Mouse (Mus musculus): ENCODE data around the gene Sh3bp5.

Gene Sh3bp5

DNA sequence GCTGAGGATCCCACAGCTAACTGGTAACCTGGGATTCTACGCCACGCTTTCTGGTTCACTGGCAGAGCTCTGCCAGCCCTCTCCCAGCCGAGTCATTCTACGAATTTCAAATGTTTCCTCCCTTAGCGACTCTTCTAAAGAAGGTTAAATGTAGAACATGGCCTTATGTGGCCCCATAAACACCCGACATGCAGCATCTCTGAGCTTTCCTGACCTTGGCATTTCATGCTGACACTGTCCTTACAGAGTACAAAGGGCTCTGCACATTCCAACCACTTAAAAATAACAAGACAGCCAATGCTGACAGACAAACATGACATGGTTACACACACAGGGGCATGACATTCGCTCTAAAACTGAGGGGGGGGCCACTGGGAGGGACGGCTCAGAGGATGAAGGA is 27.2 kb downstream of the Sh3bp5 start:
- DNase-seq, result no peak

DNA sequence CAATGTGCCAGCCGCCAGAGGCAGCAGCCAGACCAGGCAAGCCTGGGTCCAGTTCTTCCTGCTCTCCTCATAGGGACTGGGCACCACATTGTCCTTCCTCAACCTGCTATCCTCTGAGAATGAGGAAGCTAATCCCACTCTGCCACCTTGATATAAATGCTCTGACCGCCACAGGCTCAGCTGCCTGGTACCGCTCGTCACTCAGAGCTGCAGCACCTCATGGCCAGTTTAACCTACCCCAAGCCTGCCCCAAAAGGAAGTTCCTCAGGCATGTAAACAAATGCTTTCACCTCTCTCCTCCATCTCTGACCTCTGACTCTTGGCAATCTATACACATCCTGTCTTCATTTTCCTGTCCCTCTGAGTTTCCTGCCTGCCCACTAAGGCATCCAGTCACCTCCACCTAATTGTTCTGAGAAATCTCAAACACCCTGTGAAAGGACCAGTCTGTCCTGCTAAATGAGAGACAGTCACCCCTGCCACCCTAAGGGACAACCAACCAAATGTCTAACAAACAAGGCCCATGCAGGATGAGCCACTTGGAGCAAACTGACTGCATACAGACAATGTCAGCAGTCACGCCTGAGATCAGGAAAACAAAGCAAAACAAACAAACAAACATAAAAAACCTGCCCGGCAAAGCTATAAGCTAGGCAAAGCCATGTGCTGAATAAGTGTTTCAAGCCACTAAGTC is 27.8 kb downstream of the Sh3bp5 start:
- DNase-seq, result peak; percentile 47

DNA sequence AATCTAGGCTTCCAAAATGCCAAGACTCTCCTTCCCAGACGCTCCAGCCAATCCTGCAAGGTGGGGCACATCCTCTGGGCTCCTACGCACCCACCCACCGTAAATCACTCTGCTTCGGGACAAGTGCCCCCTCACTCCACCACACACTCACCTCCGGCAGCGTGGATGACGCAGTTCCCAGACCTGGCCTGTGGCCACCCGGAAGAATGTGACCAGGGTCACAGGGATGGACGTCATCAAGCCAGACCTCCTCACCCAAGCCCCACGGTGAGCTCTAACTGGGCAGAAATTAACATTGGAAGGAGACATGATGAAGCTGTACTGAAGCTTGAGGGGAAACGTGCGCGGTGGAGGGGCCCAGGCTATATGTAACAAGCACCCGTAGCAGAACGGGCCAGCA is 28.7 kb downstream of the Sh3bp5 start:
- peak; percentile 80 for DNase-seq

DNA sequence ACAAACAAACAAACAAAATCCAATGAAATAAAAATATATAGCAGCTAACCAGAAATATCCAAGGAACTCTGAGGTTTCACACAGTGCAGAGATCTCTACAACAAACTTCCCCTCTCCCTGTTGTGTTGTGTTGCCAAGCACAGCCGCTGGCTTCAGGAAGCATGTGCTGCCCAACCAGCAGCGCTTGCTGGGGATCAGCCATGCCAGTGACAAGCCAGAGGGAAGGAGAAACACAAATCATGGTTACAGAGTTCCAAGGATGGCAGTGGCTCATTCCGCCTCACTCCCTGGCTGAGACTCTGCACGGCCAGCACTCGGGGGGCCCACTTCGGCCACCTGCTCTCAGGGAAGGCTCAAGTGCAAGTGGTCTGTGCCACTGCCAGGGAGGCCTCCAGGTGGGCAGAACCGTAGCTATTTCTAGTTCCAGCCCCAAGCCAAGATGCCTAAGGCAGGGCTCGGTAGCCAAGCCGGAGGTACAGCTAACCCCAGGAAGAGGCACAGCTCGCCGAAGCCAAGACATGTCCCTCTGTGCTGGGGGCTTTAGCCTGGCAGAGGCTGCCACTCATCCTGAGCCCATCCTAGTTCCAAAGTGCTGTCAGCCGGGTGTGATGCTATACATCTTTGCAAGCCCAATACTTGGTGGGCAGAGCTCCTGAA is 29.6 kb downstream of the Sh3bp5 start:
- DNase-seq, result no peak

DNA sequence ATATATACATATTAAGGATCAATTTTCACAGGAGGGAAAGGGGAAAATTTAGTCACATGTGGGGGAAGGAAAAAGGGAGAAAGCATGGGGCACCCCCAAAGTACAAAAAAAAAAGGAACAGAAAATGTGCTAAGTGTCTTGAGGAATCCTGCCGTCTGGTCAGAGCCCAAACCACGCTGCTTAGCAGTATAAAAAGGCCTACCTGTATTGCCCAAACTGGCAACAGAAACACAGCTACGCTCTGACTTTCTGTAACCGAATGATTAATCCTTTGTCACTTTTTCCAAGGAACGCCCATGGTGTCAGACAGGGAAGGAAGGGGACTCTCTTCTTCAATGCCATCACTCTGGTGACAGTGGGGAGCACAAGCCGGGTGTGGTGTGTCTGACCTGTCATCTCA is 30.2 kb downstream of the Sh3bp5 start:
- DNase-seq, result no peak

DNA sequence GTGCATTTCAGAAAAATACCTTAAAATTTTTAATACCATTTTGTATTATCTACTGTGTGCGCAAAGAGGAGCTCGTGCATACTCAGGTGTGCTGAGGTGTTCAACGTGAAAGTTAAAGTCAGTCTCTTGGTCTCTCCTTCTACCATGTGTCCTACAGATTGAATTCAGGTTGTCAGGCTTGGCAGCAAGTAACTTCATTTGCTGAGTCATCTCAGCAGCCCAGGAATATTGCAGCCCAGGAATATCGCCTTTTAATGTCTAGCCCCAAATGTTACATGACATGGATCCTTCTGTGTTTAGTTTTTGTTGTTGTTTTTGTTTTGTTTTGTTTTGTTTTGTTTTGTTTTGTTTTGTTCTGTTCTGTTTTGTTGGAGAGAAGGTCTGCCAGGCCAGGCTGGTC is 31.2 kb downstream of the Sh3bp5 start:
- DNase-seq, result no peak

DNA sequence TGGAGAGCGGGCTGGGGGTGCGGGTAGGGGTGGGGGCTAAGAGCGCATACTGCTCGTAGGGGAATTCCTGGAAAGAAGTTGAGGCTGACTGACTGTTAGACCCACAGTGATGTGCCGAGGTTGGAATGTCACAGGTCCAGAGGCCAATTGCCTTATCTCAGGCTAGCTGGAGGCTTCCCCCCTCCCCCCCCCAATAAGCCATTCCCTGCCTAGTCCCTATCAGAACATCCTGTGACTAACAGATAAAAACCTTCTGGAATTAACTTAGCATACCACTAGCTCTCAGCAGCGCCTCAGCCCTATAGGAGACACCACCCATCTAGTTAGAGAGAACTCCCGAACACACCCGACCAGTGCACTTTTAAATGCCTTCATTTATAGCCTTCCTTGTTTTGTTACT is 31.9 kb downstream of the Sh3bp5 start:
- DNase-seq, result no peak

DNA sequence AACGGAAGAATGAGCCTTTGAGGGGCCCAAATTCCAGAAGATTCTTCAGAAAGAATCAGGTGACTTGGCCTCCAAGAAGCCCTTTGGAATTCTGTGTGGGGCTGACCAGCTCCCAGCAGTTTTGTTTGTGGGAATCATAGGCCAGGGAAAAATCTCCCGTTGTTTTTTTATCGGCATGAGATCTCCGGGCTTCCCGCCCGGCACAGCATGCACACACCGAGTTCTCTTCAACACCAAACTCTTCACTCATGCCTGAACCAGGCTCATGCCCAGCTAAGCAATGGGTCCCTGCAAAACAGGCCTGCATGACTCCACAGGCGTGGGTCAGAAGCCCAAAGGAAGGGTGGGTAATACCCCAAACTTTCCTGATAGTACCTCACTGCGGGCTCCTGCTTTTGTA is 32.3 kb downstream of the Sh3bp5 start:
- no peak for DNase-seq

DNA sequence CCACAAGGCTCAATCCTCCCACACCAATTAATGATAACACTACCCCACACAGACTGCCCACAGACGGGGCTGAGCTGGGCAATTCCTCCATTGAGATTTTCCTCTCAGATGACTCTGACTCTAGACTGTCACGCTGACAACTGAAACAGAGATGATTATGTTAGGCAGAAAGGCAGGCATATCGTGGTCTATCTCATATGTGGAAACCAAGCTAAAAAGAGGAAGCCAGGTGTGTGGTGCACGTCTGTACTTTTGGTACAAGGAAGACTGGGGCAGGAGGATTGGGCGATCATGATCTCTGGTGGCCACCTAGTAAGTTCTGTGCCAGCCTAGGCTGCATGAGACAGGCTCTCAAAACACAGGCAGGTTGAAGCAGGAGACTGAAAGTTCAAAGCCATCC is 33.2 kb downstream of the Sh3bp5 start:
- peak; percentile 4 for DNase-seq

DNA sequence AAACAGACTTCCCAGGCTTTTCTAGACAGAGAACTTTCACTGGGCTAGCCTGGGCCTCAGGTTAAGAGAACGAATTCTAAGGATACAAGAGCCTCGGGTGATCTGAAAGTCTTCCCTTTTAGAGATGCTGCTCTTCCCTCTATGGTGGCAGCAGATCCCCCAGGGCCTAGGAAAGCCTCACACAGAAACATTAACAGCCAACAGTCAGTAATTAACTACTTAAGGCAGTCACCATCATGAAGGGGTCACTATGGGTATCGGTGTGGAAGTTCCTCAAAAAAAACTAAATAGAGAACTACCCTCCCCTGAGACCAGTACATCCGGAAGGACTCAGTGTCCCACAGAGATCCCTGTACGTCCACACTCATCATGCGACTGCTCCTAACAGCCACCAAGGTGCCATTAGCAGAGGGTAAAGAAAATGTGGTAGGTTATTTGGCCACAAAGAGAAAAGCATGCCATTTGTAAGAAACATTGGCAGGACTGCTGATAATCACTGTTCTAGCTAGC is 33.9 kb downstream of the Sh3bp5 start:
- no peak for DNase-seq

DNA sequence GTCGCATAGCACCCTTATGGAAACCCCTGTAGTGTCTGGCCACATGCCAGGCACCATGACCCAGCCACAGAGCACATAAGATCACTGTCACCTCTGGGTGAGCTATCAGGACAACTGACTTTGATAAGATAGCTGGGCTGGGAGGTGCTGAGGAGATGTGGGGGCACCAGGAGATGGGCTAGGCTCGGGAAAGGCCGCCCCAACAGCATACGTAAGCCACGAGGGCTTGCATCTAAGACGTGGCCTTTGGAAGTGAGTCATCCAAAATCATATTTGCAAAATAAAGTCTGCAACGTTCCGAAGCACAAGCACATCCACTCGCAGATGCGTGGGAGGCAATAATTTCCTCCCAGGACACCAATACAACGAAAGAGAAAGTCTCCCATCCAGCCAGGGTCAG is 35.0 kb downstream of the Sh3bp5 start:
- DNase-seq, result no peak

DNA sequence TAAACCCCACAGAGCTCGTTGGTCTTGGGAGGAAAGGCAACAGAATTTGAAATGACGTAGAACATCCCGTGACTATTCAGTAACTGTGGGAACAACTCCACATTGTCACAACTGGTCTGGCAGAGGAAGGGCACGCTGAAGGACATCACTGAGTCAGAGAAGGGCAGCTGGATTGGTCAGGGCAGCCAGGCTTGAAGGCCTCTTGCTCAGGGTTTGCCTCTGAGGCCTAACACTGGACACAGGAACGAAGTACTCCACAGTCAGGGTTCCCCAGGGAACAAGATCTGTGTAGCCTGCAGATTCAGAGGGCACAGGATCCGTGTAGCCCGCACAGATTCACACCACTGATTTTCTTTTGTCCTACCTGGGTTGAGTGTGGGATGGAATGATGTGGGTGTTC is 35.6 kb downstream of the Sh3bp5 start:
- DNase-seq, result no peak

DNA sequence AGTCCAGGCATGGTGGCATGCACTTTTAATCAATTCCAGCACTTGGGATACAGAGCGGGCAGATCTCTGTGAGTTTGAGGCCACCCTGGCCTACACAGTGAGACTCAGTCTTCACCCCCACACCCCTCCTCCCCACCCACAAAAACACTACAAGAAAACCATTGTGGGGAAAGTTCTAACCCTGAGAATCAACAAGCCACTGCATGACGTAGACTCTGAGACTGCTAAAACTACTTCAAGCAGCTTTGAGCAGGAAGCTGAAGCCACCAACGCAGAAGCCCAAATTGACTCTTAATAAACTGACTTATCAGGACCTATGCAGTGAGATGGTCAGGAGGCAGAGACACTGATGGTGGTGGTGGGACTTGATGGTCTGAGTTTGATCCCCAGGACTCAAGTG is 36.6 kb downstream of the Sh3bp5 start:
- no peak for DNase-seq

DNA sequence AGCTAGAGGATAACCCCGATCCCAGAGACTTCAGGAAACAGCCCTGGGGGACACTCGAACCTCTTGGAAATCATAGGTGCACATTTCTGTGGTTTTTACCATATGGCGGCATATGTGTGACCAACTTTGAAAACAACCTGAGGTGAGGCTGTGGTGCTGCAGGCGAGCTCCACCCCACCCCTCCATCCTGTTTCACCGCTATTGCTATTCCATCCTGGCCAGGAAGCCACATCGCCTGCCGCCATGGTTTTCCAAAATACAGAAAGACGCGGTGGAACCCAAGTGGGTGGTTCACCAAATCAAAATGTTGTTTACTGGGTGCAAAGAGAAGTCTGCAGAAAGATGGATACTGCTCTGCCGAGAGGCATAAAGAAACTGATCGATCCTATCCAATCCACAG is 37.1 kb downstream of the Sh3bp5 start:
- DNase-seq, result no peak

DNA sequence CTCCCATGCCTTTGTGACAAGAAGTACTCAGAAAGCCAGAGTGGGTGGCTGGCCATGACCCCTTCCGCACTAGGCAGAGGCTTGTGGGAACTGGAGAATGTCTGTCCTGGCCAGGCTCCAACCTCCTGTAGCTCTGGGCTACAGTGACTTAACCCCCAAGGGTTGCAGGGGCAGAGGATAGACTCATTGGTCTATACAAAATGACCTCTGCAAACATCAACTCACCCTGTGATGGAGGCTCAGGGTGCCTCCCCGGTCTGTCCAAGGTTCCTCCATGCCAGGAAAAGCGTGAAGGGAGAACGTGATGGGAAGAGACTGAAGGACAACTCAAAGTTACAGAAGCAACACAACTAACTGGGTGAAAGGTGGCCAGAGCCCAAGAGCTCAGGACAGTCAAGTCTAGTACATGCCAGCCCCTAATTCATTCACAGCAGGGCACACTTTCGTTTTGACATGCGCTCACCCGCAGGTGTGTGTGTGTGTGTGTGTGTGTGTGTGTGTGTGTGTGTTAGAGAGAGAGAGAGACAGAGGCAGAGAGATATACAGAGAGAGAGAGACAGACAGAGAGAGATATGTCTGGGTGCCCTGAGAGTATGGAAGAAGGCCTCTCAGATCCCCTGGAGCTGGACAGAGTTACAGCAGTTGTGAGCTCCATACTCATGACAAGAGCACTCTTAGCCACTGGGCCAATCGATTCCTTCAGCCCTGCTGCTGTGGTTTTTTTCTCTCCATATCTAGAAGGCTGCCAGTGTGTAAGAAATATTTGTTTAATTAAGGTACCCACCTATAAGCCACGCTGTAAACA is 37.9 kb downstream of the Sh3bp5 start:
- DNase-seq, result peak; percentile 81

DNA sequence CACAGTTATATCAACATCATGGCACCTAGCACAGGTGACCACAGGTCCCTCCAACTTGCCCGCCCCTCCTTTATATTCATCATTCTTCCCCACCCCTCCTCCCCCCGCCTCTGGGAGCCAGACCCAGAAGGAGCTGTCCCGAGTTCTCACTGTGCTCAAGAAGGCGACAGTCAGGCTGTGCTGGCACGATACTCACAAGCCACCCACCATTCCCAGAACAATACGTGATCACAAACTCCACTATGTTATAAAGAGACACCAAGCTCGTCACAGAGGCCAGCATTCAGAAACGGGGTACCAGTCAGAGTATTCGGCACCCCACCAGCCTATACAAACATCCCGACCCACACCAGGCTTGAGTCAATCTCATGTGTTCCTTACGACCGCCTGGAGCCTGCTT is 38.5 kb downstream of the Sh3bp5 start:
- DNase-seq, result no peak

DNA sequence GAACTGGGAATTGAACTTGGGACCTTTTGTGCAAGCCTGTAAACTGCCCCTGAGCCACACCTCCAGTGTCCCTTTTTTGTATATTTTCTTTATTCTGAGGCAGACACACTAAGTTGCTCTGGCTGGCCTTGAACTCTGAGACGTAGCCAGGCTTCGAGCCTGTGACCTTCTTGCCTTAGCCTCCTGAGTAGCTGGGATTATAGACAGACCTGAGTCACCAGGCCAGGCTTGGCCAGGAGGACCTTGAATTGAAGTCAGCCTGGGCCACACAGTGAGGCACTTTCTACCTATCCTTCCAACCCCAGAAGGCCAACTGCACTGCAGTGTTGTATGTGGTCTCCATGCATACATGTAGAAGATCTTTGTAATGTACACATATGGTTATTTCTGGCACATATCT is 39.5 kb downstream of the Sh3bp5 start:
- no peak for DNase-seq

DNA sequence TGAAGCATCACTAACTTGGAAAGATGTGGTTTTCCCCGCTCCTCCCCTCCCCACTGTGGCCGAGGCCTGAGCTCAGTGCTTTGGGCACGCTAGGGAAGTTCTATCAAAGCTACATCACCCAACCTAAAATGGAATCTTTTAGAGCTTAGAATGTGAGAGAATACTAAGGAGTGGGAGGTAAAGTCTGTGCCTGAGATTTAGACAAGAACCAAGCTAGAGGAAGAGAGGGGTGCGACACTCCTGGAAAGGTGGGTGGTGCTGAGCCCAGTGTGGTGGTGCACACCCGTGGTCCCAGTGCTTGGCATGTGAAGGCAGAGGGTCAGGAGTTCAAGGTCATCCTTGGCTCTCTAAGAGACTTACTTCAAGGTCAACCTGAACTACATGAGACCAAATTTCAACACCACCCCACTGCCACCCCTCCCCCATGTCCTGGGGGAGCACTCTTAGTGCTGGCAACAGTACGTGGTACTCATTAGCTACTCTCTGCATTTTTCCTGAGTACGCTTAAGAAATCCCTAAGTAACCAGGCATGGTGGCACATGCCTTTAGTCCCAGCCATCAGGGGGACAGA is 40.2 kb downstream of the Sh3bp5 start:
- no peak for DNase-seq

DNA sequence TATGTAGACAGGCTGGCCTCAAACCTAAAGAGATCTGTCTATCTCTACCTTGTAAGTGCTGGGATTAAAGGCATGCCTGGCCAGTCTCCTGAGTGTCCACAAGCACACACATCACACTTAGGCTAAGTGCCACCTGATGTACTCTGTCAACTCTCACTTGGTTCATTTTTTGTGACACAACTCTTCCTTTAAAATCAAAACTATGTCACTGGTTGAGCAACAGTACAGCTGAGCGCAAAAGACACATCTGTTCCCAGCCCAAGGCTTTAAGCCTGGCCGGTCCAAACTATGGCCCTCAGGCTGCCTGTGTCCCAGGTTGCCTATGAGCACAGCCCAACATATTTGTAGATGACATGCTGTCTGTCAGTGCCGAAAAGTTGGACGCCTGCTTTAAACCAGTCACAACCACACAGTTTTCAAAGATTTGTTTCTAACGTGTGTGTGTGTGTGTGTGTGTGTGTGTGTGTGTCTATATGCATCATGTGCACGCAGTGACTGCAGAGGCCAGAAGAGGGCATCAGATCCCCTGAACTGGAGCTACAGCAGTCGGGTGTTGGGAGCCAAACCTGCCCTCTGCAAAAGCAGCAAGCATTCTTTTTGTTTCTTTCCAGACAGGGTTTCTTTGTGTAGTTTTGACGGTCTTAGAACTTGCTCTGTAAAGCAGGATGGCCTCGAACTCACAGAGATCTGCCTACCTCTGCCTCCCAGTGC is 40.9 kb downstream of the Sh3bp5 start:
- DNase-seq, result no peak

DNA sequence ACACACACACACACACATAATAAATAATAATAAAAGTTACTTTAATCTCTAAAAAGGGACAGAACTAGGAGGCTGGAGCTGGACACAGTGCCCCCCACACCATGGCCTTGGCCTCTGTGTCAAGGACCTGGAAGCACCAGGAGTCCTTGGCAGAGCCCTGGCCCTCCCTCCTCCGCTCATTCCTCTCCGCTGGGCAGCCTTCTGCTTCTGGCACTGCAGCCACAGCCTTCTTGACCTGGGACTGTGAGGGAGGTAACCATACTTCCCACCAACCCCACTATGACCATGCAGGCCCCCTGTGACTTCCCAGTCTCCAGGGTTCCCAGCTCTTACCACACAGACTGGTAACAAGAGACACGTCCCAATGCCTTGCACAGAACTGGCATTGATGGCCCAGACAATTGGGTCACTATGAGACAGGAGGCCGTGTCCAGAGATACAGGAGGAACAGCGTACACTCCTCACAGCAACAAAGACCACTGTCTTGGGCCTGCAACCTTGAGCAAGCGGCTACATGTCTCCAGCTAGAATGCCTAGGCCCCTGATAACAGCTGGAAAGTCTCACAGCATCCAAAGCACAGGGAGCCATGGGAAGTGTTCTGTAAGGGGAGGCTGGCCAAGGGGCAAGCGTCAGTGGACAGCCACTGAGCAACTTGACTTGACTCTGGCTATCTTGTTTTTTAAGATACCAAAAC is 41.8 kb downstream of the Sh3bp5 start:
- peak; percentile 58 for DNase-seq

DNA sequence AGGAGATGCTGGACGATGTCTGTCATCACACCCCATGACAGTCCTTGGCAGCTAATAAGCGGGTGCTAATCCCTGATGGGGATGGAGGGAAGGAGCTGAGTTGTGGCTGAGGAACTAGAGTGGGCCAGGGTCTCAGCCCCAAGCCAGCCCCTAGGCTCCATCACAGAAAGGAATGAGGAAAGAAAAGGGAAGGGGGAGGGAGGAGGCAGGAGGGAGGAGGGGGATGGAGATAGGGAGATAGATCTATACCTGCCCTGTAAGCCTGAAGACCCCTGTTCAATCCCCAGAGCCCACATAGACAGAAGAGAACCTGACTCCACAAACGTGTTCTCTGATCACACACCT is 42.4 kb downstream of the Sh3bp5 start:
- DNase-seq, result no peak

DNA sequence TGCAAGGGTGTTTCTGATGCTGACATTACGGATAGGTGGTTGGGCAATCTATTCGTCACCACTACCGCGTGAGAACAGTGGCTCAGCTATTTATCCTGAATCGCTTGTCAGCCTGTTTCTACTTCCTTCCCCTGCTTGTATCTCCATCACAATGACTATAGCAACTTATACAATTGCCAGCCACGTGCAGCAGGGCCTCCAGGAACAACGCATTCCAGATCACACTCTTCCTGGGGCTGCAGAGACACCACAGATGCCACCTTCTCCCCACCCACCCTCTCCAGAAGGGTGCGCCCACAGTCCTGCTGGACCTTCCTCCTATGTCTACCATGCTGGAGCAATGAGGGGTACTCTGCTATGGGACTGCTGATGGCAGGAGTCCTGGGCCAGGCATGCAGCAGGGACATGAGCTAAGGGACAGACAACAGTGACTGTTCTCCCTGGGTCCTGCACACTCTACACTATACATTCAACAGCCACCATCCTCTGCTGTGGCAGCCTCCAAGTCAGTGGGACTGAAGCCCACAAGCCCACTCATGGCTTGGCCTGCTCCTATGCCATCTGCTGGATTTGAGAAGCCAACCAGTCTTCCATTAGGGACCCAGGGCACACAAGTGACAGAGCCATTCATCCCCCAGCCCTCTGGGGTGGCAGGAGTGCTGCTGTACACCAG is 42.9 kb downstream of the Sh3bp5 start:
- no peak for DNase-seq

Data from kidney, postnatal 10 days (tissue).